Mouse (Mus musculus): ENCODE results near the gene Gm3604.

GRCm38 (mm10) chr13:62331381-62331780 lies 51.6 kb downstream of the Gm3604 start:
- TF ChIP-seq POLR2A (IDR thresholded peaks at IDR 0.05; ENCODE audit: insufficient read depth, low read depth, low read length) (no peak), CTCF (IDR thresholded peaks at IDR 0.05; ENCODE audit: insufficient read depth, low read depth, low read length) (no peak)
